Mouse (Mus musculus) sigmoid colon, adult 10 weeks (tissue): ENCODE data around the gene Tmem40. TPM values are rescaled to one million over a fixed set of nuclear protein-coding genes. Genes with fewer than 3 reads are reported as not detected.

Source experiments
- polyA plus RNA-seq: library from polyadenylated mRNA; stranded (reverse); fragments of 350-450 nt; fragmentation: Illumina TruSeq; extraction: RNeasy Lipid Tissue Mini Kit (QIAGEN cat#74804); gene quantifications from one replicate; pipeline ENCODE4 v1.2.3, GENCODE M21; 2014; ENCODE audit warnings: low read depth, low replicate concordance

Gene Tmem40
- polyA plus RNA-seq: not detected

GRCm38 (mm10) chr6:115761995-115762756, at the start of gene Tmem40:
TSS of gene Tmem40 (minus strand) at chr6:115762410.

GRCm38 (mm10) chr6:115808488-115809231, 46.5 kb upstream of the Tmem40 start, which contains the start of gene Rpl32:
TSS of gene Rpl32 (minus strand) at chr6:115808747.

GRCm38 (mm10) chr6:115774501-115774921, 12.3 kb upstream of the Tmem40 start, which contains the start of gene Cand2:
TSS of gene Cand2 (plus strand) at chr6:115774538.

Other genes with a start within 250 kb of the Tmem40 start
- 1.1 TPM for gene Tsen2, start 217.7 kb downstream of the Tmem40 start, polyA plus RNA-seq
- gene Mkrn2os, start 169.8 kb downstream of the Tmem40 start, polyA plus RNA-seq: 14.4 TPM
- gene Mkrn2, start 160.5 kb downstream of the Tmem40 start, polyA plus RNA-seq: 7.2 TPM
- gene Raf1, start 85.8 kb downstream of the Tmem40 start, polyA plus RNA-seq: 59.6 TPM
- gene Cand2, start 12.1 kb upstream of the Tmem40 start, polyA plus RNA-seq: 2.3 TPM
- 203 TPM for gene Rpl32, start 46.3 kb upstream of the Tmem40 start, polyA plus RNA-seq
- gene Efcab12, start 76.0 kb upstream of the Tmem40 start, polyA plus RNA-seq: not detected
- 7.8 TPM for gene Mbd4, start 91.0 kb upstream of the Tmem40 start, polyA plus RNA-seq
- 3.0 TPM for gene Ift122, start 91.1 kb upstream of the Tmem40 start, polyA plus RNA-seq
- gene Rho, start 169.3 kb upstream of the Tmem40 start, polyA plus RNA-seq: not detected
- not detected for gene H1foo, start 182.5 kb upstream of the Tmem40 start, polyA plus RNA-seq
- 2.2 TPM for gene Plxnd1, start 232.6 kb upstream of the Tmem40 start, polyA plus RNA-seq